Mouse (Mus musculus): ENCODE data around the gene Plekha6.

DNA sequence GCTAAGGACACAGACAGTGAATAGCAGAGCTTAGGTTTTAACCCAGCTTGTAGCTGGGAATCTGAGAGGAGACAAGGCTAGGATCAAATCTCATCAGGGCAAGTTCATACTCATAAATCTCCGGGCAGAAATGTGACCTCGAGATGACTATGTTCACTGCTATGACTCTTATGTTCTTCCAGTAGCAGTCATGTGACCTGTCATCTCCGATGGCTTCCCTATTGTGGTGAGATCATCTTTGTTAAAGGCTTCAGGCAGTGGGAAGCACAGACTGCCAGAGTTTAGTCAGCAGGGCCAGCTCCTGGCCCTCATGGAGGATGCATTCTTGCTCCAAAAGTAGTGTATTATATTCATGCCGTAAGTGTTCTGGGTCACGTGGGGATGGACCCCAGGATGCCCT, 113.0 kb downstream of the Plekha6 start:
- no peak for TF ChIP-seq POLR2A (IDR thresholded peaks at IDR 0.05; ENCODE audit: low read depth, low read length)
- TF ChIP-seq CTCF (IDR thresholded peaks at IDR 0.05; ENCODE audit: borderline replicate concordance, insufficient read depth, low read length) = no peak

Data from embryonic fibroblast, embryonic 13.5 days (primary cell).